In the genomic region with DNA sequence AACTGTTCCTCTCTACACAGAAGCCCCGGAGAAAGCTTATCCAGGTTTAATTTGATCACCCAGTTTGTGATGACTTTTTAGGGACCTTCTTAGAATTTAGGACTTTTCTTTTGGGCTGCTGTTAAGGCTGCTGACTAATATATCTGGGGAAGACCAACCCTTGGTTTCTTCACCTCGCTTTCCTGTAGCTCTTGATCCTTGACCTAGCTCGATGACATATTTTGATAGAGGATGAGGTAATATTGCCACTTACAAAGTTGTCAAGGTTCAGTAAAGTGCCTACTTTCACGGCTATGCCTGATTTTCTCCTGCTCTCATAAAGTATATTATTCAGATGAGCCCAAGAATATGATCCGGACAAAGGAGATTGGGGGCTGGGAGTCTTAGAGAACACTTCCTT, we compare ENCODE assay signal across 8 mouse cellular contexts. TPM values are rescaled to one million over a fixed set of nuclear protein-coding genes. Genes with fewer than 3 reads are reported as not detected.
A peak's percentile ranks its signal among the peaks of the same experiment; 100 is the strongest.
DNase-seq lines count a peak whose midpoint lies in the region; ATAC-seq lines count a peak whose summit lies in the region.

No protein-coding gene starts in this region.

- H3K4me1 ChIP-seq in lung, embryonic 16.5 days (replicated peaks; ENCODE audit: control insufficient read depth, insufficient read depth, low read length) = peaks cover 8% of the 10 kb centered on the region
- H3K4me1 ChIP-seq in limb, embryonic 15.5 days = peaks cover 16% of the 10 kb centered on the region
- peaks cover 9% of the 10 kb centered on the region; the same call in 1 of the 2 replicates for H3K4me1 ChIP-seq in stomach, embryonic 15.5 days

- ATAC-seq in lung, embryonic 16.5 days (ENCODE audit: low read depth) = no peak
- peak; percentile 17; the same call in 1 of the 2 replicates for ATAC-seq in erythroblast, adult 5-6 weeks (replicated peaks; ENCODE audit: low FRiP score, poor library complexity, severe bottlenecking)
- no peak for ATAC-seq in limb, embryonic 15.5 days (ENCODE audit: insufficient number of reproducible peaks, low FRiP score, low TSS enrichment, low read depth)
- ATAC-seq in stomach, embryonic 15.5 days (ENCODE audit: insufficient read depth, low FRiP score, low read depth) = no peak

- no peak for DNase-seq in lung, postnatal 10 days
- no peak for DNase-seq in thymus, postnatal 36 days
- DNase-seq in thymus, postnatal 25 days = no peak
- no peak for DNase-seq in urinary bladder, postnatal 10 days (ENCODE audit: low spot score)

- 7% methylated on average over 5 of the region's 5 CpGs for WGBS in lung, embryonic 16.5 days
- WGBS in limb, embryonic 15.5 days = 12% methylated on average over 5 of the region's 5 CpGs
- WGBS in stomach, embryonic 15.5 days = 11% methylated on average over 5 of the region's 5 CpGs

- no peaks in the 10 kb centered on the region for H3K27me3 ChIP-seq in lung, embryonic 16.5 days (ENCODE audit: control insufficient read depth, insufficient read depth, low read depth, low read length)
- no peaks in the 10 kb centered on the region for H3K27me3 ChIP-seq in limb, embryonic 15.5 days
- no peaks in the 10 kb centered on the region for H3K27me3 ChIP-seq in stomach, embryonic 15.5 days (replicated peaks)

- H3K9ac ChIP-seq in lung, embryonic 16.5 days (ENCODE audit: low read length) = peak overlapping the region; percentile 99
- H3K9ac ChIP-seq in limb, embryonic 15.5 days = peak overlapping the region; percentile 98
- H3K9ac ChIP-seq in stomach, embryonic 15.5 days = peak overlapping the region; percentile 82; the same call in 1 of the 2 replicates

- H3K9me3 ChIP-seq in lung, embryonic 16.5 days (ENCODE audit: control insufficient read depth, low read length) = no peaks in the 10 kb centered on the region
- no peaks in the 10 kb centered on the region for H3K9me3 ChIP-seq in limb, embryonic 15.5 days
- H3K9me3 ChIP-seq in stomach, embryonic 15.5 days = no peaks in the 10 kb centered on the region

- H3K27ac ChIP-seq in lung, embryonic 16.5 days (ENCODE audit: low read length) = peak overlapping the region; percentile 65; the same call in 1 of the 2 replicates
- peak overlapping the region; percentile 75 for H3K27ac ChIP-seq in limb, embryonic 15.5 days
- H3K27ac ChIP-seq in stomach, embryonic 15.5 days = no peak overlapping the region

- H3K4me3 ChIP-seq in lung, embryonic 16.5 days (ENCODE audit: low read length) = peak overlapping the region; percentile 100
- H3K4me3 ChIP-seq in limb, embryonic 15.5 days = peak overlapping the region; percentile 98
- H3K4me3 ChIP-seq in stomach, embryonic 15.5 days (replicated peaks) = peak overlapping the region; percentile 78

- H3K4me2 ChIP-seq in lung, embryonic 16.5 days (ENCODE audit: low read depth, low read length) = peak overlapping the region; percentile 85
- peak overlapping the region; percentile 67 for H3K4me2 ChIP-seq in limb, embryonic 15.5 days
- H3K4me2 ChIP-seq in stomach, embryonic 15.5 days = peak overlapping the region; percentile 81

- no peaks in the 10 kb centered on the region for H3K36me3 ChIP-seq in lung, embryonic 16.5 days (ENCODE audit: control insufficient read depth, insufficient read depth, low read length)
- no peaks in the 10 kb centered on the region for H3K36me3 ChIP-seq in limb, embryonic 15.5 days
- no peaks in the 10 kb centered on the region for H3K36me3 ChIP-seq in stomach, embryonic 15.5 days

RNA-seq across cellular contexts. Expression of a gene that starts 0.6 kb away (rescaled TPM):
- 146 and 147 TPM in 2 replicates for polyA plus RNA-seq in lung, embryonic 16.5 days (2015; fragmentation: Nextera tagmentation; extraction: Ambion mirVana)
- total RNA-seq in erythroblast, adult 5-6 weeks (2015; ENCODE audit: low replicate concordance) = 25.1 and 26.5 TPM in 2 replicates
- total RNA-seq in erythroblast, adult 5-6 weeks (2017; ENCODE audit: low replicate concordance) = 13.8 and 15.6 TPM in 2 replicates
- polyA plus RNA-seq in limb, embryonic 15.5 days (2015; fragmentation: Nextera tagmentation; extraction: Ambion mirVana) = 180 and 181 TPM in 2 replicates
- 139 and 143 TPM in 2 replicates for polyA plus RNA-seq in stomach, embryonic 15.5 days (2015; fragmentation: Nextera tagmentation; extraction: Ambion mirVana)

RNA-seq across cellular contexts. Expression of a gene that starts 13.1 kb away (rescaled TPM):
- polyA plus RNA-seq in lung, embryonic 16.5 days (2015; fragmentation: Nextera tagmentation; extraction: Ambion mirVana) = 18.4 and 18.9 TPM in 2 replicates
- 1.0 and 2.9 TPM in 2 replicates for total RNA-seq in erythroblast, adult 5-6 weeks (2015; ENCODE audit: low replicate concordance)
- 1.4 and 4.6 TPM in 2 replicates for total RNA-seq in erythroblast, adult 5-6 weeks (2017; ENCODE audit: low replicate concordance)
- 33.6 and 48.9 TPM in 2 replicates for polyA plus RNA-seq in limb, embryonic 15.5 days (2015; fragmentation: Nextera tagmentation; extraction: Ambion mirVana)
- polyA plus RNA-seq in stomach, embryonic 15.5 days (2015; fragmentation: Nextera tagmentation; extraction: Ambion mirVana) = 21.3 and 24.0 TPM in 2 replicates
